Mouse (Mus musculus) c-Kit-negative CD71-positive TER-119-positive erythroid progenitor cells, embryonic 14.5 days (primary cell): ENCODE results near the gene Vps50.
"Not testable (repeated sequence)": the region's sequence is repeated elsewhere in the genome, so short reads cannot be mapped to it uniquely, and the experiment has no call there.

Experiments used
- DNase-seq: peaks from one replicate; pipeline ENCODE4 v3.0.0-alpha.2; 2013; ENCODE audit warnings: low read depth, low spot score

The Vps50 gene

GRCm38 (mm10) chr6:3531445-3531844 lies 33.3 kb downstream of the Vps50 start:
- DNase-seq: no peak

- DNase-seq: no peak
Measured at GRCm38 (mm10) chr6:3536048-3536447, 37.9 kb downstream of the Vps50 start.

GRCm38 (mm10) chr6:3539470-3539869 lies 41.3 kb downstream of the Vps50 start:
- no peak for DNase-seq

- DNase-seq: no peak
Measured at GRCm38 (mm10) chr6:3543862-3544261, 45.7 kb downstream of the Vps50 start.

GRCm38 (mm10) chr6:3544970-3545369 lies 46.8 kb downstream of the Vps50 start:
- DNase-seq: no peak

GRCm38 (mm10) chr6:3548959-3549358 lies 50.8 kb downstream of the Vps50 start:
- DNase-seq: no peak

GRCm38 (mm10) chr6:3549992-3550391 lies 51.8 kb downstream of the Vps50 start:
- DNase-seq: no peak

- not testable (repeated sequence) for DNase-seq
Measured at GRCm38 (mm10) chr6:3552681-3553080, 54.5 kb downstream of the Vps50 start.

GRCm38 (mm10) chr6:3557177-3557576 lies 59.0 kb downstream of the Vps50 start:
- no peak for DNase-seq

- no peak for DNase-seq
Measured at GRCm38 (mm10) chr6:3560009-3560408, 61.8 kb downstream of the Vps50 start.

GRCm38 (mm10) chr6:3562301-3562700 lies 64.1 kb downstream of the Vps50 start:
- no peak for DNase-seq

GRCm38 (mm10) chr6:3564118-3564517 lies 65.9 kb downstream of the Vps50 start:
- not testable (repeated sequence) for DNase-seq

GRCm38 (mm10) chr6:3565005-3565404 lies 66.8 kb downstream of the Vps50 start:
- DNase-seq: no peak

GRCm38 (mm10) chr6:3565667-3566066 lies 67.5 kb downstream of the Vps50 start:
- no peak for DNase-seq

GRCm38 (mm10) chr6:3567071-3567610 lies 69.0 kb downstream of the Vps50 start:
- DNase-seq: no peak

GRCm38 (mm10) chr6:3572221-3572815 lies 74.1 kb downstream of the Vps50 start:
- no peak for DNase-seq

GRCm38 (mm10) chr6:3573787-3574186 lies 75.6 kb downstream of the Vps50 start:
- DNase-seq: no peak

GRCm38 (mm10) chr6:3585402-3585801 lies 87.2 kb downstream of the Vps50 start:
- DNase-seq: no peak

GRCm38 (mm10) chr6:3590289-3590904 lies 92.2 kb downstream of the Vps50 start:
- no peak for DNase-seq

GRCm38 (mm10) chr6:3594246-3594645 lies 96.1 kb downstream of the Vps50 start:
- DNase-seq: no peak

GRCm38 (mm10) chr6:3612827-3613226 lies 114.6 kb downstream of the Vps50 start:
- no peak for DNase-seq

- DNase-seq: not testable (repeated sequence)
Measured at GRCm38 (mm10) chr6:3620428-3621387, 122.5 kb downstream of the Vps50 start.
